Mouse (Mus musculus) CH12.LX (cell line): Measurements from ENCODE around the gene Fez1. TPM values are rescaled to one million over a fixed set of nuclear protein-coding genes. Genes with fewer than 3 reads are reported as not detected.

Source experiments
- DNase-seq: peaks from one replicate; pipeline ENCODE4 v3.0.0-alpha.2; 2013; ENCODE audit errors: extremely low read depth
- H3K27ac ChIP-seq: 2 replicates; pipeline ENCODE4 v1.5.1; 2012; ENCODE audit warnings: low read depth, mild to moderate bottlenecking, control low read depth, moderate library complexity; ENCODE audit not compliant: insufficient read depth
- H3K27me3 ChIP-seq: replicated peaks from 2 replicates; pipeline ENCODE3; 2012; ENCODE audit warnings: inconsistent platforms
- H3K36me3 ChIP-seq, 2 experiments: replicated peaks in 1 of 2; 2 replicates each; pipeline versions ENCODE3 to v1.6.1; 2012; ENCODE audit warnings: inconsistent platforms in 1 of 2, low read length in 1 of 2, mild to moderate bottlenecking in 1 of 2, mixed read lengths in 1 of 2, moderate library complexity in 1 of 2; ENCODE audit not compliant: control insufficient read depth in 1 of 2, insufficient read depth in 1 of 2
- H3K4me1 ChIP-seq, 2 experiments: 2 replicates each; pipeline ENCODE4 v1.6.1; 2012; ENCODE audit warnings: inconsistent platforms in 1 of 2, moderate library complexity in 1 of 2; ENCODE audit not compliant: insufficient read depth in 2 of 2, control insufficient read depth in 1 of 2
- H3K4me2 ChIP-seq: 2 replicates; pipeline ENCODE4 v1.6.1; 2012; ENCODE audit warnings: low read depth, mild to moderate bottlenecking, control low read depth; ENCODE audit not compliant: poor library complexity, insufficient read depth, severe bottlenecking
- H3K4me3 ChIP-seq, 3 experiments: fragments of 150-350 bp in 1 of 3; sonication (generic) in 1 of 3; replicated peaks in 1 of 3; 2 replicates each; pipeline versions ENCODE3 to v1.5.1; 2011 to 2012; ENCODE audit warnings: low read depth in 2 of 3, low read length in 2 of 3, mild to moderate bottlenecking in 2 of 3, moderate library complexity in 2 of 3, control low read depth in 1 of 3, improper control_type of control experiment in 1 of 3, inconsistent platforms in 1 of 3, mixed read lengths in 1 of 3; ENCODE audit not compliant: poor library complexity in 1 of 3
- H3K79me2 ChIP-seq: replicated peaks from 2 replicates; pipeline ENCODE4 v1.6.1; 2012; ENCODE audit warnings: mild to moderate bottlenecking, moderate library complexity; ENCODE audit not compliant: control insufficient read depth, poor library complexity, insufficient read depth, severe bottlenecking; ENCODE audit errors: extremely low read depth
- H3K9ac ChIP-seq: 2 replicates; pipeline ENCODE4 v1.6.1; 2012; ENCODE audit warnings: low read depth, mild to moderate bottlenecking, control low read depth, moderate library complexity; ENCODE audit not compliant: insufficient read depth
- H3K9me3 ChIP-seq: replicated peaks from 2 replicates; pipeline ENCODE3; 2012; ENCODE audit warnings: low read length, inconsistent platforms, mixed read lengths
- BHLHE40 ChIP-seq: IDR thresholded peaks from 2 replicates; pipeline ENCODE4 v1.6.1; 2011; ENCODE audit warnings: mild to moderate bottlenecking, low read depth, low read length, improper control_type of control experiment
- CHD2 ChIP-seq: IDR thresholded peaks from 2 replicates; pipeline ENCODE4 v1.6.1; 2011; ENCODE audit warnings: low read length, improper control_type of control experiment
- HCFC1 ChIP-seq: IDR thresholded peaks from 2 replicates; pipeline ENCODE4 v1.6.1; 2012; ENCODE audit warnings: low read depth, mild to moderate bottlenecking, inconsistent platforms, low read length, improper control_type of control experiment
- IRF4 ChIP-seq: IDR thresholded peaks from 2 replicates; pipeline ENCODE4 v1.6.1; 2014; ENCODE audit warnings: low read depth, mild to moderate bottlenecking, inconsistent platforms, low read length, improper control_type of control experiment
- JUN ChIP-seq: IDR thresholded peaks from 2 replicates; pipeline ENCODE4 v1.6.1; 2011; ENCODE audit warnings: low read depth, mild to moderate bottlenecking, low read length, improper control_type of control experiment, moderate library complexity; ENCODE audit not compliant: insufficient read depth
- JUND ChIP-seq: conservative IDR thresholded peaks from 2 replicates; pipeline ENCODE4 v1.6.1; 2011; ENCODE audit warnings: low read depth, low read length, improper control_type of control experiment
- KAT2A ChIP-seq: IDR thresholded peaks from 2 replicates; pipeline ENCODE4 v1.6.1; 2012; ENCODE audit warnings: low read length, improper control_type of control experiment, inconsistent platforms; ENCODE audit not compliant: insufficient replicate concordance
- MAFK ChIP-seq: IDR thresholded peaks from 2 replicates; pipeline ENCODE4 v1.6.1; 2011; ENCODE audit warnings: low read length, improper control_type of control experiment; ENCODE audit not compliant: insufficient replicate concordance
- MEF2A ChIP-seq: IDR thresholded peaks from 2 replicates; pipeline ENCODE4 v1.6.1; 2014; ENCODE audit warnings: low read depth, mild to moderate bottlenecking, inconsistent platforms, low read length, improper control_type of control experiment, borderline replicate concordance
- MXI1 ChIP-seq: IDR thresholded peaks from 2 replicates; pipeline ENCODE4 v1.6.1; 2011; ENCODE audit warnings: mild to moderate bottlenecking, low read depth, low read length, improper control_type of control experiment
- MYC ChIP-seq: IDR thresholded peaks from 2 replicates; pipeline ENCODE4 v1.6.1; 2011; ENCODE audit warnings: low read depth, mild to moderate bottlenecking, improper control_type of control experiment, low read length
- NRF1 ChIP-seq: IDR thresholded peaks from 2 replicates; pipeline ENCODE4 v1.6.1; 2014; ENCODE audit warnings: low read depth, mild to moderate bottlenecking, inconsistent platforms, low read length, improper control_type of control experiment, moderate library complexity
- POLR2A ChIP-seq: IDR thresholded peaks from 2 replicates; pipeline ENCODE4 v1.6.1; 2011; ENCODE audit warnings: low read depth, mild to moderate bottlenecking, improper control_type of control experiment, low read length
- POLR2AphosphoS2 ChIP-seq: IDR thresholded peaks from 2 replicates; pipeline ENCODE4 v1.6.1; 2011; ENCODE audit warnings: low read depth, low read length, improper control_type of control experiment
- SIN3A ChIP-seq: IDR thresholded peaks from 2 replicates; pipeline ENCODE4 v1.6.1; 2012; ENCODE audit warnings: low read length, improper control_type of control experiment, inconsistent platforms
- SMC3 ChIP-seq: IDR thresholded peaks from 2 replicates; pipeline ENCODE4 v1.6.1; 2011; ENCODE audit warnings: low read depth, low read length, improper control_type of control experiment
- USF1 ChIP-seq: IDR thresholded peaks from 2 replicates; pipeline ENCODE4 v1.6.1; 2014; ENCODE audit warnings: low read depth, mild to moderate bottlenecking, inconsistent platforms, low read length, improper control_type of control experiment
- ZC3H11A ChIP-seq: IDR thresholded peaks from 2 replicates; pipeline ENCODE4 v1.6.1; 2012; ENCODE audit warnings: low read depth, mild to moderate bottlenecking, inconsistent platforms, low read length, improper control_type of control experiment
- ZNF384 ChIP-seq: IDR thresholded peaks from 2 replicates; pipeline ENCODE4 v1.6.1; 2012; ENCODE audit warnings: low read depth, low read length, improper control_type of control experiment, inconsistent platforms
- dilution Hi-C: fragments of 300-500 bp; cut with MboI; formaldehyde crosslinking; loops from 2 replicates; pipeline ENCODE4 v1.14.3; 2020; ENCODE audit warnings: low sequenced_read_pairs; ENCODE audit not compliant: extremely low pct_unique_long_range_greater_than_20kb, extremely low pct_ligation_motif_present
- in situ Hi-C: fragments of 300-500 bp; cut with MboI; formaldehyde crosslinking; loops from 3 replicates; pipeline ENCODE4 v1.14.3; 2019; ENCODE audit warnings: low sequenced_read_pairs, low pct_ligation_motif_present, low pct_unique_long_range_greater_than_20kb, mixed read lengths
- polyA plus RNA-seq: library from polyadenylated mRNA; unstranded; fragments of >175 nt; gene quantifications from 2 replicates; pipeline ENCODE4 v1.2.1, GENCODE M21; 2012; ENCODE audit warnings: low read depth; ENCODE audit not compliant: insufficient read length
- total RNA-seq, 2 experiments: library from RNA; depleted of rRNA; stranded (reverse); fragments of 300-350 nt in 1 of 2; fragments of >200 nt in 1 of 2; gene quantifications; 2 replicates each; pipeline ENCODE4 v1.2.3; 2012 to 2014

Fez1 gene
- total and polyA plus RNA-seq, 3 experiments: not detected

DNA sequence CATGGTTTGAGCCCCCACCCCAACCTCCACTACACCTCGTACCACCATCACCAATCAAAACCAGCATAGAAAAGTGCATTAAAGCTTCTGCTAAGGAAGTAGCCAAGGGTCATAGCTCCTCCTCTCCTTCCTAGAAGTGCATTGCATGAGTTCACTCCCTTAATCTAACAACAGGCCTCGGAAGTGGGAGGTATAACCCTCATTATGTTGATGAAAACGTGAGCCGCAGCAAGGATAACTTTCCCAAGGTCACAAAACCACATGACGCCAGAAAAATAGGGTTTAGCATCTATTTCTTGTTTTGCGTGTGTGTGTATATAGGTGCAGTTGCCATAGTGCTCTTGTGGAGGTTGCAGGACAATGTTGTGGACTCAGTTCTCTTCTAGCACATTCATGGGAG is 9.7 kb downstream of the Fez1 start:
- Histone ChIP-seq H3K27ac (no peak overlapping the region), H3K4me3 (no peak overlapping the region), H3K4me2 (no peak overlapping the region), H3K79me2 (no peaks in the 10 kb centered on the region), H3K27me3 (peaks cover 4% of the 10 kb centered on the region), H3K36me3 (no peaks in the 10 kb centered on the region), H3K9me3 (no peaks in the 10 kb centered on the region), H3K4me1 (no peaks in the 10 kb centered on the region), H3K9ac (no peak overlapping the region)
- in situ Hi-C loops (no loop called here), dilution Hi-C loops (no loop called here)
- DNase-seq: no peak
- TF ChIP-seq ZNF384 (no peak), JUN (no peak), USF1 (no peak), CHD2 (no peak), MAFK (no peak), POLR2A (no peak), BHLHE40 (no peak), IRF4 (no peak), JUND (no peak), KAT2A (no peak), MEF2A (no peak), NRF1 (no peak), MYC (no peak), SIN3A (no peak), MXI1 (no peak), HCFC1 (no peak), POLR2AphosphoS2 (no peak)

DNA sequence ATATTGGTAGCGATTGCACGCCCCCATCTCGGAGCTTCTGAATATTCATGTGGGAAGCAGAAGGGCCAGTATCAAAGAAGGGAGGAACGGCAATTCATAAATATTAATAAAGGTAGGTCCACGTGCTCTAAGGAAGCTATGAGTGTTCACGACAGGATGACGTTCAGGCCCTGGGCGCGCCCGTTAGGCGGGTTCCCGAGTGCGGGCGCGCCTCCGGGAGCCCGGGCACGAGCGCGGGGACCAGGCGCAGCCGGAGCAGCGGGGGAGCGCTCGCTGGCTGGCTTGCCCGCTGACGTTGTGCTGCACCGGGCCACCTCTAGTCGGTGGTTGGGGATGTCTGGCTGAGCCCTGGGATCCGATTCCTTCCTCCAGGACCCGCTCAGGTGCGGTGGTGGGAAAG is 10.9 kb downstream of the Fez1 start:
- H3K9ac ChIP-seq: no peak overlapping the region
- TF ChIP-seq POLR2AphosphoS2 (no peak), IRF4 (no peak), NRF1 (no peak), SMC3 (no peak), USF1 (no peak), MXI1 (no peak), ZC3H11A (no peak), HCFC1 (no peak)
- no peak for DNase-seq
- no peak overlapping the region for H3K27ac ChIP-seq
- H3K4me1 ChIP-seq: no peaks in the 10 kb centered on the region
- in situ Hi-C loops (no loop called here), dilution Hi-C loops (no loop called here)
- no peak overlapping the region for H3K4me2 ChIP-seq
- H3K36me3 ChIP-seq: no peaks in the 10 kb centered on the region
- no peaks in the 10 kb centered on the region for H3K79me2 ChIP-seq
- no peak overlapping the region for H3K4me3 ChIP-seq
- peaks cover 4% of the 10 kb centered on the region for H3K27me3 ChIP-seq
- no peaks in the 10 kb centered on the region for H3K9me3 ChIP-seq
